Mouse (Mus musculus): ENCODE measurements around the gene Msrb3.
"Not testable (repeated sequence)": the region's sequence is repeated elsewhere in the genome, so short reads cannot be mapped to it uniquely, and the experiment has no call there.

The Msrb3 gene

DNA sequence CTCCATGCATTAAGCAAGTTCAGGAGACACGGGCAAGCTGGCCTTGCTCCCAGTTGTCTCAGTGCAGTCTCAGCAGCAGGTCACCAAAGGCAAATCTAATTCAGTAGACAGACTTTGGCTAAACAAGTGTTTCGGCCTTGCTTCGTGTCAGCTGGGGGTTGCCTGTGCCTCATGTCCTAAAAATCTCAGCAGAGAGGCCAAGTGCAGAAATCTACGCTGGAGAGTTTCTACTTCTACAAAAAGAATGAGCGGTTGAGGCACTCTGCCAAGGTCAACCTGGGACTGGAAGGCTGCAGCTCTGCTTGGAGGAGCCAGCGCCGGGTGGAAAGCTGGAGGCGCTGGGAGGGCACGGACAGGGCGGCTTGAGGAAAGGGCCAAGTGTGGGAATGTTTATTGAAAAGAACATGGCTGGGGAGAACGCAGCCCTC, 147.6 kb downstream of the Msrb3 start:
- no peak for DNase-seq (ENCODE audit: low read depth, low spot score)

DNA sequence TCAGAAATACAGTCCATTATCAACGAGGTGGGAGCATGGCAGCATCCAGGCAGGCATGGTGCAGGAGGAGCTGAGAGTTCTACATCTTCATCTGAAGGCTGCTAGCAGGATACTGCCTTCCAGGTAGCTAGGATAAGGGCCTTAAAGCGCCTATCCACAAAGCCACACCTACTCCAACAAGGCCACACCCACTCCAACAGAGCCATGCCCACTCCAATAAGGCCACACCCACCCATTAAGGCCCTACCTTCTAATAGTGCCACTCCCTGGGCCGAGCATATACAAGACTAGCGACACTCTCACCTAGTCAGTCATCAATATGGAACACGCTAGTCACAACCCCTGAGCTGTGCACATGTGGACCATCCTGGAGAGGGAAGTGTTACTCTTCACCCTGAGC, 149.3 kb downstream of the Msrb3 start:
- DNase-seq (ENCODE audit: low read depth, low spot score), result not testable (repeated sequence)

DNA sequence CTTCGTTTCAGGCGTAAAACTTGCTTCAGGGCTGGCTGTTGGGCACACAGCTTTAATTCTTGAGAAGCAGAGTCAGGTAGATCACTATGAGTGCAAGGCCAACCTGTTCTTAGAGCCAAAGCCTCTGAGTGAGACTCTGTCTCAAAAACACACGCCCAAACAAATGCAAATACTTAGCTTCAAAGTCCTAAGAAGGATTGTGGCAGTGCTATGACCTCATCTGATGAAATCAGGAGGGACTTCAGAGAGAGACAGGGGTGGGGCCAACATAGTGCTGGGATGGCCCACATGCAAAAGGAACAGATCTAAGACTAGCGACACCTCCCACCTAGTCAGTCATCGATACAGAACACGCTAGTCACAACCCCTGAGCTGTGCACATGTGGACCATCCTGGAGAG, 150.7 kb downstream of the Msrb3 start:
- DNase-seq (ENCODE audit: low read depth, low spot score), result no peak

DNA sequence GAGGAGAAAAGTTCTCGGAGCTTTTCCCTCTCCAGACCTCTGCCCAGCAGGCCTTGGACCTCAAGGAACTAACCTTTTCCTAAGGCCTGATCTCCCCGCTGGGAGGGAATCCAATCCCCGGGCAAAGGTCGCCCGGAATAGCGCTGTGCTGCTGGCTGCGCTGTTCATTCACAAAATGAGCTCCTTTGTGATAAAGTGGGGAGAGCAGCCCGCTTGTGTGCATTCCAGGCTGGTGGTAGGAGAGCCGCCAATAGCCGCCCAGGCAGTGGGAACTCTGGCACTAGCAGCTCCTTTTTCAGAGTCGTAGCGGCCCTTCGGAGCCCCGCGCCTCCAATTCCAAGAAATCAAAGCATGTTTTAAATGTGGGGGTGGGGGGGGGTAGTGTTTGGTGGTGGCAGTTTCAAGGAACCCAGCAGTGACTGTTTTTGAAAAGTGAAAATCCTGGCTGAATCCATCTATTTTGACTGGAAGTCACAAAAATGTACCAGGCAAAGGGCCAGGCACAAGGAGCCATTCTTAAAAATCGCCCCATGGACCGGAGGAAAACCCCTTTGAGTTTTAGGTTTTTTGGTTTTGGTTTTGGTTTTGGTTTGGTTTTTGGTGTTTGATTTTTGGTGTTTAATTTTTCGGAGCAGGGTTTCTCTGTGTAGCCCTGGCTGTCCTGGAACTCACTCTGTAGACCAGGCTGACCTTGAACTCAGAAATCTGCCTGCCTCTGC, 153.6 kb downstream of the Msrb3 start:
- DNase-seq (ENCODE audit: low read depth, low spot score), result no peak

DNA sequence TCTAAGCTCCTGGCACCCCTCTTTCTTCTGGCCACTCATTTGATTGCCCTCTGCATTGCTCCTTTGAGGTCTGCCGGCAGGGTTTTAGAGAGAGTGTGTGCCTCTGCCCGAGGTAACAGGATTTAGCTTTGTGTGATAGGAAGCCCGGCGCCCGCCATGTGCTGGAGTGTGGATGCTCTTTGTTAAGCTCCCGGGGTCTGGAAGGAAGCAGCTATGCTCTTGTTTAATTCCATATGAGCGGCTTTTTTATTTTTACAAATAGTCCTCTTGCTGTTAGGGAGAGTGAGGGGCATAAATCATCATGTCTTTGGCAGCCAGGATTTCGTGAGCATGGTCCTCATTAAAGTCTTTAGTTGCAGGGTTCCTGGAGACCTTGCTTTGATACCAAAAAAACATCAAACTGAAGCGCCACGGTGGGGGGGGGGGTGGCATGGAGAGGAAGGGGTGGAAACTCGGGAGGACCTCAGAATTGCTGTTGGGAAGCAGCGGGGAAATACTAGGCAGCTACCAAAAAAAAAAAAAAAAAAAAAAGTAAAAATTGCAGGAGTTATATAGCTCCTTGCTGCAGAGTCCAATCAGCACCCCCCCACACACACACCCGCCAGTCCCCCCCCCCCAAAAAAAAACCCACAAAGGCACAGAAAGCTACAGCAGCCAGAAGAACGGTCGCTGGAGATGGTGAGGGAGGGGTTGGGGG, 154.3 kb downstream of the Msrb3 start:
- DNase-seq (ENCODE audit: low read depth, low spot score), result no peak

DNA sequence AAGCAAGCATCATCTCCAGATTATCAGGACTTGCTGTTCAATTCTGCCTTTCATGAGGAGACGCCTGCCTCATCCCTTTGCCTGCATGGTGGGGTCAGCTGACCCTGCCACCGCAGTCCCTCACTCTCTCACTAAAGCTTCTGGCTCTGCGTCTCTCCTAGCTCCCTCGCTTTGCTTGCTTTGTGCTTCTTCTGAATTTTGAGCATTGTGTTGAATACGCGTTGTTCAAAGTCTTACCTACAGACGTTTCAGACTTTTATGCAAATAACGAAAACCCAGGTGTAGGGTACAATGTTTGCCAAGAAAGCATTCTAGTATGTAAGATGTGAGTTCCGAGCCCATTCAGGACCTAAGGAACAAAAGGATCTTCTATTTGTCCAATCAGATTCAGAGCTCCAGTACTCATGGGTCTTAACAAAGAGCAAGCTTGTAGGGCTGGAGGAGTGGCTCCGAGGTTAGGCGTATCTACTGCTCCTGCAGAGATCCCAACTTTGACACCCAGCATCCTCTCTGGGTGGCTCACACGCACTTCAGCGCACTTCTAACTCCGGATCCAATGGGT, 162.3 kb downstream of the Msrb3 start:
- DNase-seq (ENCODE audit: low read depth, low spot score), result no peak

DNA sequence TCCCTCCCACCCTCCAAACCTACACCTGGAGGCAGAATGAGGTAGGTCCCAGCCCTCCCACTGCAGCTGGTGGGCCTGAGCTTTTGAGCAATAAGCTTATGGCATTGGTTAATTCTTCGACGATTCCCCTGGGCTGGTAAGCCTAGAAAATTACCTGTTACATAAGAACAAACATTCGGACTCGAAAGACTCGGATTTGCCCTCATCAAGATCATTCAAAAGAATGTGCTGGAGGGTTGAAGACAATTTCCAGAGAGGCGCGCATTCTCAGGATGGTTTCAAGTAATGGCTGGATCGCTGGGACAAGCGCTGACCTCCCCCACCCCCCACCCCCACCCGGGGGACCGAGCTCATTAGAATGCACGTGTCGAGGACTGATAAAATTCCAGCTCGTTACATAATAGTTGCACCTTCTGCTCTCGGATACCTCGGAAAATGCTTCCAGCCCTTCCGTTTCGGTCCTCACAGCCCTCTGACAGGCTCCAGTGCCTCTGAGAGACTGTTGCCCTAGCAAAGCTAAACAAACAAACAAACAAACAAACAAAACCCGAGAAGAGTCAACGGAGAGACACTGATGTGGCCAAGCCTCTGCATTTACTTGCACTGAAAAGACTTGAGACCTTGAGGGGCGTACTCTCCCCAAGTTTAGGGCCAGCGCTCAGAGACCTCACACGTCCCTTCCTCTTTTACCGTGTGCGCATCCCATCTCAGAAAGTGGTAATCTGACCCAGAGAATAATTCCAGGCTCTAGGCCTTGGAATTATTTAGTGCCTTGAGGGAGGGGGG, 163.0 kb downstream of the Msrb3 start:
- DNase-seq (ENCODE audit: low read depth, low spot score), result no peak

DNA sequence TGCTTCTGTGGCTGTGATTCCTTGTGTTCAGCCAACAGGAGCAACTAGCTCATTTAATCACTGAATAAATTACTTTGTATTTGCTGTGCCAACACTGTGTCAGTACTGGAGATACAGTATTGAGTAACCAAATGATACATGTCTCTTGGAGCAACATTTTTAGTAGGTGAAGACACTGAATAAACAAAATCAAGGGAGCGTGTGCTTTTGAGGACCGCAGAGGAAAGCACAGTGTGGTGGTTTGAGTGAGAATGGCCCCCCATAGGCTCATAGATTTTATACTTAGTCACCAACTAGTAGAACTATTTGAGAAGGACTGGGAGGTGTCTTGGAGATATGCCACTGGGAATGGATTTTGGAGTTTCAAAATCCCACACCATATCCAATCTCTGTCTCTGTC, 164.5 kb downstream of the Msrb3 start:
- no peak for DNase-seq (ENCODE audit: low read depth, low spot score)

All from retina, adult 2 months (tissue).